ENCODE assay signal across 13 mouse cellular contexts in genomic region chr4:9107295-9107694, GRCm38 (mm10).
DNase-seq lines count a peak whose midpoint lies in the region; ATAC-seq lines count a peak whose summit lies in the region.
"Had no signal": no experiment of that assay in that cellular context is flagged by ENCODE, and none has a peak within 500 bp of the region (broad histone marks: within the 10 kb centered on the region; RNA-seq: fewer than 3 reads in every experiment).

No protein-coding gene starts in this region.

- no peak for ATAC-seq in erythroid progenitor cell, adult 5-6 weeks (replicated peaks; ENCODE audit: low FRiP score, poor library complexity, severe bottlenecking)
- ATAC-seq in neural tube, embryonic 15.5 days (ENCODE audit: low FRiP score) = no peak
- ATAC-seq: activated CD4-positive, CD25-positive, alpha-beta regulatory T cell, adult 4 months had no signal

- no peaks in the 10 kb centered on the region for H3K4me1 ChIP-seq in neural tube, embryonic 15.5 days
- H3K4me1 ChIP-seq in heart, embryonic 10.5 days = no peaks in the 10 kb centered on the region
- H3K4me1 ChIP-seq: midbrain, embryonic 12.5 days had no signal

- no peaks in the 10 kb centered on the region for H3K36me3 ChIP-seq in neural tube, embryonic 15.5 days
- H3K36me3 ChIP-seq in heart, embryonic 10.5 days = no peaks in the 10 kb centered on the region
- H3K36me3 ChIP-seq: midbrain, embryonic 12.5 days had no signal

- no peak overlapping the region for H3K4me3 ChIP-seq in neural tube, embryonic 15.5 days (replicated peaks)
- H3K4me3 ChIP-seq in heart, embryonic 10.5 days = no peak overlapping the region
- H3K4me3 ChIP-seq: midbrain, embryonic 12.5 days had no signal

- H3K27me3 ChIP-seq in neural tube, embryonic 15.5 days (replicated peaks) = no peaks in the 10 kb centered on the region
- H3K27me3 ChIP-seq in heart, embryonic 10.5 days (ENCODE audit: insufficient read depth, poor library complexity, severe bottlenecking) = no peaks in the 10 kb centered on the region
- H3K27me3 ChIP-seq: midbrain, embryonic 12.5 days had no signal

- H3K9me3 ChIP-seq in neural tube, embryonic 15.5 days (replicated peaks) = no peaks in the 10 kb centered on the region
- 0 out of 2 replicates have a peak, but pooled peaks cover 5% of the 10 kb centered on the region for H3K9me3 ChIP-seq in heart, embryonic 10.5 days

- no peak overlapping the region for H3K4me2 ChIP-seq in neural tube, embryonic 15.5 days
- H3K4me2 ChIP-seq: midbrain, embryonic 12.5 days had no signal

- no peak overlapping the region for H3K27ac ChIP-seq in neural tube, embryonic 15.5 days (replicated peaks)
- no peak overlapping the region for H3K27ac ChIP-seq in heart, embryonic 10.5 days
- H3K27ac ChIP-seq: liver, embryonic 14.5 days; midbrain, embryonic 12.5 days had no signal

- no peak overlapping the region for H3K9ac ChIP-seq in neural tube, embryonic 15.5 days (replicated peaks)
- H3K9ac ChIP-seq: liver, embryonic 14.5 days; midbrain, embryonic 12.5 days had no signal

- DNase-seq in heart, adult 11 months = peak; percentile 83
- DNase-seq in heart, postnatal 25 days (ENCODE audit: low spot score) = no peak
- DNase-seq in cerebellum, adult 11 months = peak; percentile 89
- peak; percentile 90 for DNase-seq in cerebellum, postnatal 36 days
- peak; percentile 61 to 66 for DNase-seq in right cerebral cortex, postnatal 10 days (ENCODE audit: low spot score in 2 of 2)
- no peak for DNase-seq in heart, embryonic 10.5 days (ENCODE audit: low spot score)
- DNase-seq: embryo, embryonic 11 days; kidney, postnatal 14 days had no signal

- WGBS in neural tube, embryonic 15.5 days = 78% methylated on average over 14 of the region's 14 CpGs
- 79% methylated on average over 14 of the region's 14 CpGs for WGBS in heart, embryonic 10.5 days

- intact Hi-C loops in heart, postnatal 25 days (cut with DNase I) = no loop called here

Comparison
In these comparisons a context has a peak if more than half of its experiments do, and no peak if none do; other contexts are left out.
1. DNase-seq: peak in heart, adult 11 months (single experiment), cerebellum, adult 11 months (single experiment), cerebellum, postnatal 36 days (2 of 2) and right cerebral cortex, postnatal 10 days (2 of 2); none in heart, postnatal 25 days (single experiment) and heart, embryonic 10.5 days (single experiment).